Mouse (Mus musculus): ENCODE measurements around the gene Cst6.

- TF ChIP-seq CTCF (IDR thresholded peaks at IDR 0.05; ENCODE audit: low read depth) (no peak), EP300 (IDR thresholded peaks at IDR 0.05; ENCODE audit: low read depth) (no peak)
These were observed 25.6 kb downstream of the Cst6 start for GRCm38 (mm10) chr19:5323801-5324200.
